ENCODE assay signal across 20 mouse cellular contexts in genomic region chr11:5203054-5203453, GRCm38 (mm10).
"Had no signal": no experiment of that assay in that cellular context is flagged by ENCODE, and none has a peak within 500 bp of the region (broad histone marks: within the 10 kb centered on the region; RNA-seq: fewer than 3 reads in every experiment).

No protein-coding gene starts in this region.

- H3K27ac ChIP-seq: midbrain, embryonic 12.5 days; neural tube, embryonic 13.5 days; neural tube, embryonic 15.5 days; stomach, embryonic 15.5 days; stomach, postnatal 0 days had no signal

- H3K9me3 ChIP-seq: midbrain, embryonic 10.5 days; midbrain, embryonic 12.5 days; neural tube, embryonic 13.5 days; neural tube, embryonic 15.5 days; stomach, embryonic 15.5 days had no signal

- H3K4me2 ChIP-seq: lung, embryonic 14.5 days; midbrain, embryonic 12.5 days; neural tube, embryonic 13.5 days; neural tube, embryonic 15.5 days; stomach, embryonic 15.5 days had no signal

- H3K9ac ChIP-seq: lung, embryonic 14.5 days; midbrain, embryonic 12.5 days; neural tube, embryonic 13.5 days; neural tube, embryonic 15.5 days; stomach, embryonic 15.5 days had no signal

- H3K27me3 ChIP-seq: neural tube, embryonic 13.5 days; neural tube, embryonic 15.5 days; stomach, embryonic 15.5 days had no signal

- ATAC-seq: midbrain, embryonic 16.5 days had no signal

- H3K4me1 ChIP-seq: neural tube, embryonic 13.5 days; neural tube, embryonic 15.5 days; stomach, embryonic 15.5 days had no signal

- H3K36me3 ChIP-seq: midbrain, embryonic 12.5 days had no signal

- H3K4me3 ChIP-seq: midbrain, embryonic 10.5 days; midbrain, embryonic 12.5 days; neural tube, embryonic 13.5 days; neural tube, embryonic 15.5 days; stomach, embryonic 15.5 days had no signal

- DNase-seq: lung, adult 18-20 months; lung, embryonic 14.5 days; lung, postnatal 10 days; lung, postnatal 4 days; midbrain, embryonic 14.5 days; retina, postnatal 1 day; right cerebral cortex, adult 18-20 months; right cerebral cortex, postnatal 25 days; right cerebral cortex, postnatal 4 days; spleen, adult 18-20 months; thymus, adult 2 months; thymus, postnatal 25 days; thymus, postnatal 4 days had no signal
